ENCODE assay signal across 17 mouse cellular contexts in the genomic region with DNA sequence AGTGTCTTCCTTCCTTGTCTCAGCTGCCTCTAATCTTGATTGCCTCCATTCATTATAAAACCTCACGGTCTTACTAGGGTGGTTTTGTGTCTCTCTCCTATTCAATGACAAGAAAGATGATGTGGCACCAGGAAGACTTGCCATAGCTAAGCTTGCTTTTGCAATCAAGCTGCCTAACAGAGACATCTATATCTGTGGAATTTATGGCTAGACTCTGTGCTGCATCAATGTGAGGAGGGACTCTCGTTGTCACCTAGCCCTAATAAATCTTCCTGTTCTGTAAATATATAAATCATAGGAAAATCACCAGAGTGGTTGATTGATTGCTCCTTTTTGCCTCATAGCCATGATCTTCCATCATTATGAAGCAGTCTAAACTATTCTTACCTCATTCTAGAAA. TPM values are rescaled to one million over a fixed set of nuclear protein-coding genes. Genes with fewer than 3 reads are reported as not detected.
"Had no signal": no experiment of that assay in that cellular context is flagged by ENCODE, and none has a peak within 500 bp of the region (broad histone marks: within the 10 kb centered on the region; RNA-seq: fewer than 3 reads in every experiment).

No protein-coding gene starts in this region.

- H3K27ac ChIP-seq: midbrain, embryonic 13.5 days; neural tube, embryonic 12.5 days; stomach, embryonic 15.5 days; stomach, postnatal 0 days had no signal

- ATAC-seq: midbrain, embryonic 13.5 days; midbrain, embryonic 16.5 days had no signal

- H3K27me3 ChIP-seq: midbrain, embryonic 13.5 days; neural tube, embryonic 12.5 days; stomach, embryonic 15.5 days had no signal

- H3K4me2 ChIP-seq: lung, embryonic 14.5 days; midbrain, embryonic 11.5 days; midbrain, embryonic 13.5 days; neural tube, embryonic 12.5 days; stomach, embryonic 15.5 days had no signal

- H3K9me3 ChIP-seq: midbrain, embryonic 13.5 days; neural tube, embryonic 12.5 days; stomach, embryonic 15.5 days had no signal

- H3K36me3 ChIP-seq: midbrain, embryonic 13.5 days; neural tube, embryonic 12.5 days; stomach, embryonic 15.5 days had no signal

- H3K4me1 ChIP-seq: midbrain, embryonic 13.5 days; neural tube, embryonic 12.5 days; stomach, embryonic 15.5 days had no signal

- DNase-seq: lung, adult 18-20 months; lung, embryonic 14.5 days; lung, postnatal 10 days; lung, postnatal 4 days; right cerebral cortex, postnatal 14 days; thymus, adult 2 months; thymus, postnatal 25 days; thymus, postnatal 4 days had no signal

- H3K4me3 ChIP-seq: midbrain, embryonic 13.5 days; neural tube, embryonic 12.5 days; stomach, embryonic 15.5 days had no signal

- H3K9ac ChIP-seq: lung, embryonic 14.5 days; midbrain, embryonic 13.5 days; neural tube, embryonic 12.5 days; stomach, embryonic 15.5 days had no signal

RNA-seq across cellular contexts. Expression of gene Fam83b, which starts 26.9 kb away (rescaled TPM):
- polyA plus RNA-seq: midbrain, embryonic 11.5 days; midbrain, embryonic 13.5 days; neural tube, embryonic 14.5 days; spleen, adult 2 months; testis, adult 2 months had no signal
